Mouse (Mus musculus) embryo, embryonic 10 days (tissue): Measurements from ENCODE around the gene Ifi202b.
"Not testable (repeated sequence)": the region's sequence is repeated elsewhere in the genome, so short reads cannot be mapped to it uniquely, and the experiment has no call there.

Experiments
- DNase-seq: peaks from one replicate; pipeline ENCODE4 v3.0.0-alpha.2; 2015; ENCODE audit warnings: low spot score

Ifi202b gene

GRCm38 (mm10) chr1:173982694-173983305, at the start of gene Ifi202b:
TSS of gene Ifi202b (minus strand) at chr1:173982744.
- not testable (repeated sequence) for DNase-seq

DNA sequence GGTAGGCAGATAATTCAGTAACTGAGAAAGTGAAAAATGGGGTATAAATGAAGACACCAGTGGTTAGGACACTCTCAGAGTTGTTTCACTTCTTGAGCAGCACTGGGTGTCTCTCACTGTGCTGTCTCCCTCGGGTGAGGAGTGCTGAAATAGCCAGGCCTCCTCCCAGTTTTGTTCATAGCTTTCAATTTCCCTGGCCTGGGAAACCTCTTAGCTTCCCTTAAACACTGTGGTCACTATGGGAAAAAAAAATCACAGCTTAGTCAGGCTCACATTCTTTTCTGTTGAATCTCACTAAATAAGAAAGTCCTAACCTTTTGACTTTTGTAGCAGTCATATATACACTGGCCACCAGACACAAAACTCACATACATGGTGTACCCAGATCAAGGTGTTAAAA, 49.2 kb upstream of the Ifi202b start, which contains the start of gene Ifi205:
Ifi205 (minus strand) TSS at position 113 of the 400 bp plus-strand sequence.
- DNase-seq, result no peak

DNA sequence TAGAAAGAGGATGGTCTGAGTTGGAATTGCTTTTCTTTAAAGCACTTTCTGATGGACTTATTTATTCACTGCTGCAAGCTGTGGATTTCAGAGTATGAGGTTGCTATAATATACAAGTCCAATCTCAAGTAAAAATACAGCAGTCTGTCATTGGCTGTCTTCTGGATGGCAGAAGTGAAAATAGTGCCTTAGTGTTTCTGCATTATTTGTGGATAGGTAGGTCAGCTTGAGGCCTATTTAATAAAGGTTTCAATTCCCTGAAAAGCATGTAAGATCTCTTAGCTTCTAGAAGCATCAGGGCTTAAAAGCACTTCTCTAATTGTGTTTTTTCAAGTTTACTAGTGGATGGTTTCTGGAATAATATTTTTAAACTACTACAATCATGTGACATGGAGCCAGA, 24.5 kb upstream of the Ifi202b start:
- DNase-seq, result not testable (repeated sequence)

DNA sequence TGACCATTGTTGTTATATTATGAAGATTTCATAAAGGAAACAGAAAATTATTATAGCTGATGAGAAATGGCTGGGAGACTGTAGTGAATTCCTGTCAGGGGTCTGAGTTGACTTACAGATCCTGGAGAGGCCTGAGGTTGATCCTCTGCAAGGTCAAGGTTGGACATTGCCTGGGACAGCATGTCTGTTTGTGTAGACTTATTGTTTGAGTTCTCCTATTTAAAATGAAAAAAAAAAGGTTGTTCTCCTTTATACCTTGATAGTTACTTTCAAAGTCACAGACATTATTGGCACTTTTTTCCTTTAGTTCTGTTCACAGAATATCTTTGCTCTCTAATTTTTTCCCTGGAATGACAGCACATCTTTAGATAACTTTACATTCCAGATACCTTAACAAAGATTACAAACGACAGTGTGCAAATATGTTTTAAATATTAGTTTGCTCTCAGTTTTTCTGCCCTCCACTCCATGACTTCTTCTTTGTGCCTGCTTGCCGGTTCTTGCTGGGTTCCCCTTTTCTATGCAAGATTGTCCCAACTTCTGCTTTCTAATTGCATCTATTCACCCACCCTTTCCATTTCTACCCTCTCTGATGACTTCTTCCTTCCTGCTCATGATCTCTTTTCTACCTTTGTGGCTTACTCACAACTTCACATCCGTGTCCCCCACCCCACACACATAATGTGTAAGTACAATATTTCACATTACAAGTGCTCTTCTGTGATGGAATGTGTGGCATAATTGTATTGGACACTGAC, 22.0 kb upstream of the Ifi202b start:
- not testable (repeated sequence) for DNase-seq

- DNase-seq, result no peak
Measured at GRCm38 (mm10) chr1:173995003-173995402, 12.5 kb upstream of the Ifi202b start.

DNA sequence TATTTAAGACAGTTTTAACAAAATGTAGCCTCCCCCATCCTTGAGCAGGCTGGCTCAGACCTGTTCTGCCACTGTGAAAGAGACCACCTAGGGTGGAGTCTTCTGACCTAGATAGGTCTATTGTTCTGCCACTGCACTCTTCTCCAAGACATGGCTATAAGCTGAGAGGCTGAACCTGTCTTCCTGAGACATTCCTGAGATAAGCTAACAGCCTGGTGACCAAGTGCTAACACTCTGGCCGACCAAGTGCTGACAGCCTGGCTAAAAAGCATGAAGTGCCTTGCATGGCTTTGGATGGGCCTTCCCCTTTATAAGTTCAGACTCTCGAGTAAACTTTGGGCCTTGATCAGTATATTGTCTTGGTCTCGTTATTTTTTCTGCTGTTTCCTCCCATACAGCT, 1.5 kb downstream of the Ifi202b start:
- not testable (repeated sequence) for DNase-seq

GRCm38 (mm10) chr1:173977622-173978021, 4.9 kb downstream of the Ifi202b start:
- no peak for DNase-seq

GRCm38 (mm10) chr1:173973111-173973510, 9.4 kb downstream of the Ifi202b start:
- DNase-seq, result no peak

DNA sequence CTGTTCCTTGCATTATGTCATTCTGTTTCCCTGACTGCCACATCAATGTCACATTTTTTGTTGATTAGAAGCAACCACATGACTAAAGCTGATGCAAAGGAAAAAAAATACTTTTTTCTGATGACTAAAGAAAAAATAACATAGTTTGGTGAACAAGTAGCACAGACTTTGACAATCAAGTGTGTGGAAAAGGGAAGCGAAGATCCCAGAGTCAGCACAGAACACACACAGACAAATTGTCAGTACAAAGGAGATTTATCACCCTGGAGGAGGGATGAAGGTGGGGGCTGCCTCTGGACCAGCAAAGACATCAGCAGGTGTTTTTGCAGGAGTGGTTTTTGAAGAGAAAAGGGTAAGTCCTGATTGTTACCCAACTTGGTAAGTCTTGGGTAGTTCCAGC, 21.1 kb downstream of the Ifi202b start:
- not testable (repeated sequence) for DNase-seq

GRCm38 (mm10) chr1:173959998-173960397, 22.5 kb downstream of the Ifi202b start:
- not testable (repeated sequence) for DNase-seq

DNA sequence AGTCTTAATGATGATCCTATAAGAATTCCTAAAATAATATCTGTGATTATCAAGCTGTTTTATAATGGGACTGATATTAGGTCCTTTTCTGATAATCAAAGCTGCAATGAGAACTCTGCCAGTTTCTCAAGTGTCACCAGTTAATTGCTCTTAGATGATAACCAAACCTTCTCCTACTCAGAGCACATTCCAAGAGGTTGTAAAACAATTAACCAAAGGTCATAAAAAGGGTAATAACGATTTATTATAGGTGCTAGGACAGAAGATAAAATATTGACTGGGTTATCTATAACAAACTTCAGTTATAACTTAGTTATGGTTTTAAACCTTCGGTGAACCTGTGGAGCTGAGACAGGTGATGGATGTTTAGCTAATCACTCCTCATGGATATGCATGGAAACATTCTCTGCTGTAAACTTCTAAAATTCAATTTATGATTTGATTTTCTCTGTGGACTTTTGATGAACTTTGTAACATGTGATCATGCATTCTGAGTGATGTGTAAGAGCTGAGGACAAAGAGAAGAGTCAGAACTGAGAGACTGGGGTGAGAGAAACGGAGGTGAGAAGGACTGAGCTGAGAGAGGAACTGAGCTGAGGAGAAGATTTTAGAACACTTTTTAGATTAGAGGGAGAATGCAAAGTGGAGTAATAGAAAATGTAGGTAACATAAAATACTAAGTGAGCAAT, 26.6 kb downstream of the Ifi202b start:
- DNase-seq, result not testable (repeated sequence)

- no peak for DNase-seq
Measured at GRCm38 (mm10) chr1:173955071-173955796, 27.3 kb downstream of the Ifi202b start.

- DNase-seq, result no peak
Measured at GRCm38 (mm10) chr1:173953563-173953962, 29.0 kb downstream of the Ifi202b start.

GRCm38 (mm10) chr1:173949044-173949443, 33.5 kb downstream of the Ifi202b start:
- not testable (repeated sequence) for DNase-seq

- DNase-seq, result not testable (repeated sequence)
Measured at GRCm38 (mm10) chr1:173942780-173943066, 39.8 kb downstream of the Ifi202b start.

GRCm38 (mm10) chr1:173941924-173942779, 40.4 kb downstream of the Ifi202b start, which contains the start of the genes Mndal and Ifi203:
TSS of gene Mndal (minus strand) at chr1:173942491.
TSS of gene Ifi203 (minus strand) at chr1:173942672.
- not testable (repeated sequence) for DNase-seq

- not testable (repeated sequence) for DNase-seq
Measured at GRCm38 (mm10) chr1:173941522-173941921, 41.0 kb downstream of the Ifi202b start.

DNA sequence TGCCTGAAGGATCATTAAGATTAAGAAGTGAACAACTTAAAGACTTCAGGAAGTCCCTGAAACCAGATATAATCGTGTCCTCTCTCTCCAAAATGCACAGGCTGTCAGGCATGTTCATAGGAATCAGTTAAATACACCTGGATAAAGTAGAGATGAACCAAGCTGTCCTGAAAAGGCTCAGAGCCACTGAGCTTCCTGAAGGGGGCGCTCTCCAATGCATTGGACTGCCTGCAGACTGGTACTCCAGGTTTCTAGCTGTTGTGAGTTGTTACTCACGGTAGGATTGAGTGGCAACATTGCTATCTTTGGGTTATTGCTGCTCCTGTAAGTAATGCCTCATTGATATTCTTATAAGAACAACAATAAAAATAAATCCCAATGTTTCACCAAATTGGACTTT, 63.3 kb downstream of the Ifi202b start:
- DNase-seq, result not testable (repeated sequence)

GRCm38 (mm10) chr1:173914559-173914958, 68.0 kb downstream of the Ifi202b start:
- DNase-seq, result no peak

- DNase-seq, result not testable (repeated sequence)
Measured at GRCm38 (mm10) chr1:173913256-173913791, 69.2 kb downstream of the Ifi202b start.
